Mouse (Mus musculus): ENCODE results near the gene Baiap2l1. TPM values are rescaled to one million over a fixed set of nuclear protein-coding genes. Genes with fewer than 3 reads are reported as not detected.

The Baiap2l1 gene
- polyA plus RNA-seq, 1 experiment from 2014 or later = 1.3 TPM

DNA sequence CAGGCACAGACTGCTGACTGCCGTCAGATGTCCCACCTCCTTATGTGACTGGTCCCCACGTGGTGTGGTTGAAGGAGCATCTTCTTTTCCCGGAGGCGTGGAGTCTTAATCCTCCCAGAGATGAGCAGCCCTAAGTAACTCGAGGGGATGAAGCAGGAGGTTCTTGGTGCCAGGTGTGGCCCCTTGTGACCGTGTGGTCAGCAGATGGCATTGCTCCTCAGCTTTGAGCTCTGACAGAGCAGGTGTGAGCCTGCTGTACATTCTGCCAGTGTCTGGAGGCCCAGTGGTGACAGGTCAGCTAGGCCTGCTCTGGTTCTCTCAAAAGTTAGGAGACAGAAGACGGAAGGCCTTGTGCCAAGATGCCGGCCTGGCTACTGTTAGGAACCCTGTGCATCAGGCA, 97.4 kb downstream of the Baiap2l1 start:
- H3K9ac ChIP-seq = no peak overlapping the region
- no peak for ATAC-seq (replicated peaks)
- H3K9me3 ChIP-seq = no peaks in the 10 kb centered on the region
- 79% methylated on average over 8 of the region's 8 CpGs for WGBS
- no peak overlapping the region for H3K27ac ChIP-seq
- H3K27me3 ChIP-seq (replicated peaks) = no peaks in the 10 kb centered on the region
- H3K36me3 ChIP-seq (replicated peaks) = peaks cover 9% of the 10 kb centered on the region; the same call in 1 of the 2 replicates
- H3K4me1 ChIP-seq = peaks cover 37% of the 10 kb centered on the region
- H3K4me2 ChIP-seq = no peak overlapping the region
- no peak overlapping the region for H3K4me3 ChIP-seq

DNA sequence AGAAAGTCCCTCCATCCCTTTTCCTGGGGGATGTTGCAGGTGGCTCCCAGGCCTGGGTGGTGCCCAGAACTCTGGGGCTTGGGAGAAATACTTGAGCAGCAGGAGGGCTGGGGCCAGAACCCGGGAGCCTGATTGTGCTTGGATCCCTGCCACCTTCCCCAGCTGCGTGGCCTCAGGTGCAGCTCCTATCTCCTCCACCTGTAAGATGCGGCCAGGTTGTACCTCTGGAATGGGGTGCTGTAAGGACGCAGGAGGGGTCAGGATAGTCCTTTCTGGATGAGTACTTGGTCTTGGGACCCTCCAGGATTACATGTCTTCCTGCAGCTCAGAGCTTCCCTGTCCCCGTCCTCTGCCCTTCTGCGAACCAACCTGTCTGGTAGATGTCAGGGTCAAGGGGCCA, 98.7 kb downstream of the Baiap2l1 start:
- Histone ChIP-seq H3K4me3 (no peak overlapping the region), H3K9ac (no peak overlapping the region), H3K4me1 (peaks cover 44% of the 10 kb centered on the region), H3K27ac (no peak overlapping the region), H3K9me3 (no peaks in the 10 kb centered on the region), H3K4me2 (peak overlapping the region; percentile 80; the same call in 1 of the 2 replicates), H3K27me3 (replicated peaks) (no peaks in the 10 kb centered on the region), H3K36me3 (replicated peaks) (no peaks in the 10 kb centered on the region)
- 71% methylated on average over 6 of the region's 6 CpGs for WGBS
- no peak for ATAC-seq (replicated peaks)

DNA sequence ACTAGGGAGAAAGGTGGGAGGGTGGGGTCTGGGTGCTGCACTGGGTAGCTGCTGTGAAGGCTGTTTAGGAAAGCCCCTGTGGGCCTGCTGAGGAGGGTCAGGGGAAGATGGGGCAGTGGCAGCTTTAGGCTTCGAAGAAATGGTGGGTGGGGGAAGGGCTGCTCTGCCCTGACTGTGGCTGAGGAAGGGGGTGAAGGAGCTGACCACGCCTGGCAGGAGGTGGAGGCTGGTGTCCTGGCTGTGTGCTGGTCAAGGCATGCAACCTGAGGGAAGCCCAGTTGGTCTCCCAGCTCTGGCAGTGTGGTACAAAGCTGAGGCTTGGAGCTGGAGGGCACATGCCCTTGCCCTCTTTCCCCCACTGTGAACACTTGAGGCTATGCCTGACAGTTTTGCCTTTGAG, 99.2 kb downstream of the Baiap2l1 start:
- H3K27ac ChIP-seq = no peak overlapping the region
- peak overlapping the region; percentile 80 for H3K4me2 ChIP-seq
- no peaks in the 10 kb centered on the region for H3K9me3 ChIP-seq
- H3K4me3 ChIP-seq = peak overlapping the region; percentile 89; the same call in 1 of the 2 replicates
- ATAC-seq (replicated peaks) = no peak
- peak overlapping the region; percentile 91; the same call in 1 of the 2 replicates for H3K9ac ChIP-seq
- no peaks in the 10 kb centered on the region for H3K36me3 ChIP-seq (replicated peaks)
- no peaks in the 10 kb centered on the region for H3K27me3 ChIP-seq (replicated peaks)
- H3K4me1 ChIP-seq = peaks cover 44% of the 10 kb centered on the region
- 12% methylated on average over 2 of the region's 2 CpGs for WGBS

DNA sequence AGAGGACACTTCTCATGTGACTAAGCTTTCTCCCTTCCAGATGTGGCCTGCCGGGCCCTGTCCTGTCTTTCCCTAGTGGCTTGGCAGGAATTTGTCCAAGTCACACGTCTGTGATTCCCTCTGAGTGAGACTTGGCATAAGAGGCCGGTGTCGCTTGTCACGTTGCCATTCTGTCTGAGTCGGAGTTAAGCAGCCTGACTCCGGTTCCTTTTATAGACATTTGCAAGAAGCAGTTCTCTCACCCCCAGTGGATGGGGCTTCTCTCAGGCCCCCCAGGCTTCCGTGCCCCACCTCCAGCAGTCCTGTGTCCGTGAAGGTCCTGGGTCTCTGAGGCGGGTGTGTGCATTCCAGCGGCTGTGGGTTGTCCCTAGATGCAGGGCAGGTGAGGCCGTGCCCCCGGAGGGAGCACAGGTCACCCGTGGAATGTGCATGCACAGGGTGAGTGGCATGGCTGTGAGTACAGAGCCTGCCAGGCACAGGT, 99.7 kb downstream of the Baiap2l1 start:
- Histone ChIP-seq H3K36me3 (replicated peaks) (no peaks in the 10 kb centered on the region), H3K9ac (peak overlapping the region; percentile 91), H3K4me3 (peak overlapping the region; percentile 89), H3K27me3 (replicated peaks) (no peaks in the 10 kb centered on the region), H3K27ac (no peak overlapping the region), H3K9me3 (no peaks in the 10 kb centered on the region), H3K4me1 (peaks cover 44% of the 10 kb centered on the region), H3K4me2 (peak overlapping the region; percentile 80)
- 34% methylated on average over 14 of the region's 14 CpGs for WGBS
- no peak for ATAC-seq (replicated peaks)

DNA sequence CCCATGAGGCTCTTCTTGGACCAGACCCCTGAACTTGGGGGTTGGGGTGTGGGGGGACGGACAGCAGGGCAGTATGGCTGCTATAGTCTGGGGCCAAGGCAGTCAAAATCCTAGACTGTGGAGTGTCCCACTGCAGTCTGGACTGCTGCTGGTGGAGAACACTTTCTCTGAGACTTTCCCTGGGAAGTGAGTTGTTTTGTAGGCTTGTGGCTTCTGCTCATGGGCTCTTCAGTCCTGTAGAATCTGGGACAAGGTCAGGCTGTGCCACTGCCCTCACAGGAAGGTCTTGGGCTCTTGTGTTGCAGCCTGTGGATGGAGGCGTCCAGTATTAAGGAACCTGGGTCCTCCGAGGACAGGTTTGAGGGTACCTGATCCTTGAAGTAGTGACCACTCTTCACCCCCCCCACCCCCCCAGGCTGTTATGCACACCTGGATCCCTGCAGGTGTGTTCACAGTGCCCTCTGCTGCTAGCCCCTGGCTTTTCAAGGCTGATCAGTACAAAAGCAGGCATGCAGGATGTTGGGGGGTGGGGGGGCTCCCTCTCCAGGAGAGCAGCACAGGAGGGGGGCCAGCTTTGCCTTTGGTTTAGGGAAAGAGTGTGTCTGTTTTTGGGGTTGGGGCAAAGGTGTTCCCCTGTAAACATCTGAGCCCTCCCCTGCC, 100.3 kb downstream of the Baiap2l1 start:
- 60% methylated on average over 3 of the region's 3 CpGs for WGBS
- no peaks in the 10 kb centered on the region for H3K27me3 ChIP-seq (replicated peaks)
- H3K9me3 ChIP-seq = no peaks in the 10 kb centered on the region
- peaks cover 44% of the 10 kb centered on the region for H3K4me1 ChIP-seq
- peak overlapping the region; percentile 80 for H3K4me2 ChIP-seq
- peak overlapping the region; percentile 91; the same call in 1 of the 2 replicates for H3K9ac ChIP-seq
- no peak for ATAC-seq (replicated peaks)
- no peak overlapping the region for H3K27ac ChIP-seq
- no peaks in the 10 kb centered on the region for H3K36me3 ChIP-seq (replicated peaks)
- peak overlapping the region; percentile 89 for H3K4me3 ChIP-seq

DNA sequence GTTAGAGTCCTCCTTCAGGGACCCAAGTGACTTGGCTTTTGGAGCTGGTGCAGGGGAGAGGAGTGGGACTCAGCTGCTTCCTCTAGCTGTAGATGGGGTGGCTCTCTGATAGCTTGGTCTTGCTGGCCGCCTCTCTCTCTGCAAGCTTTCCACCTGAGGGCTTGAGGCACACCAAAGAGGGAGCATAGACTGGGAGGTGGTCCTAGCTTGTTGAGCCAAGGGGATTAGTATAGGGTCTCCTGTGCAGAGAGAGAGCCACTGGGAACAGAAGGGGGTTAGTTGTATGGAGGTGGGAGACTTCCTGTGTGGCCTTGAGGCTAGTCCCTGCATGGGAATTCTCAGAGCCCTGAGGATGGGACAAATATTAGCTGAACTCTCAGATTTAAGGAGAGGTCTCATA, 101.0 kb downstream of the Baiap2l1 start:
- peak overlapping the region; percentile 91 for H3K9ac ChIP-seq
- H3K36me3 ChIP-seq (replicated peaks) = no peaks in the 10 kb centered on the region
- peak overlapping the region; percentile 89 for H3K4me3 ChIP-seq
- H3K9me3 ChIP-seq = no peaks in the 10 kb centered on the region
- H3K4me1 ChIP-seq = peaks cover 44% of the 10 kb centered on the region
- H3K27ac ChIP-seq = peak overlapping the region; percentile 88; the same call in 1 of the 2 replicates
- 42% methylated on average over 1 of the region's 1 CpGs for WGBS
- ATAC-seq (replicated peaks) = no peak
- no peaks in the 10 kb centered on the region for H3K27me3 ChIP-seq (replicated peaks)
- H3K4me2 ChIP-seq = peak overlapping the region; percentile 80

DNA sequence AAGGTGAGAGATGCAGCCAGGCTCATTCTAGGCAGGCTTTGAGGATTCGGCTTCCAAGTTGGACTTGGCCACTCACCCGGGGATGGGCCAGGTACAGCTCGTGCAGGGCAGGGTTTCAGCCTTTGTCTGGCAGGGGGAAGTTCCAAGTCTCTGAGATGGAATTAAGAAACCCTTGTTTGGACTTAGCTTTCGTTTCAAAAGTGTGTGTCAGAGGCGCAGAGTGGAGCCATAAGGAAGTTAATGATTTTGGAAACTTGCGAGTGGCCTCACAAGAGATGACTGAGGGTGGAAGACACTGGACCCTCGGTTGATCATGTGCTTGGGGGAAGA, 101.4 kb downstream of the Baiap2l1 start:
- no peaks in the 10 kb centered on the region for H3K36me3 ChIP-seq (replicated peaks)
- peak overlapping the region; percentile 88 for H3K27ac ChIP-seq
- no peaks in the 10 kb centered on the region for H3K9me3 ChIP-seq
- H3K27me3 ChIP-seq (replicated peaks) = no peaks in the 10 kb centered on the region
- ATAC-seq (replicated peaks) = no peak
- peak overlapping the region; percentile 89 for H3K4me3 ChIP-seq
- peak overlapping the region; percentile 80 for H3K4me2 ChIP-seq
- 7% methylated on average over 7 of the region's 7 CpGs for whole genome bisulfite sequencing
- H3K9ac ChIP-seq = peak overlapping the region; percentile 91
- peaks cover 44% of the 10 kb centered on the region for H3K4me1 ChIP-seq

DNA sequence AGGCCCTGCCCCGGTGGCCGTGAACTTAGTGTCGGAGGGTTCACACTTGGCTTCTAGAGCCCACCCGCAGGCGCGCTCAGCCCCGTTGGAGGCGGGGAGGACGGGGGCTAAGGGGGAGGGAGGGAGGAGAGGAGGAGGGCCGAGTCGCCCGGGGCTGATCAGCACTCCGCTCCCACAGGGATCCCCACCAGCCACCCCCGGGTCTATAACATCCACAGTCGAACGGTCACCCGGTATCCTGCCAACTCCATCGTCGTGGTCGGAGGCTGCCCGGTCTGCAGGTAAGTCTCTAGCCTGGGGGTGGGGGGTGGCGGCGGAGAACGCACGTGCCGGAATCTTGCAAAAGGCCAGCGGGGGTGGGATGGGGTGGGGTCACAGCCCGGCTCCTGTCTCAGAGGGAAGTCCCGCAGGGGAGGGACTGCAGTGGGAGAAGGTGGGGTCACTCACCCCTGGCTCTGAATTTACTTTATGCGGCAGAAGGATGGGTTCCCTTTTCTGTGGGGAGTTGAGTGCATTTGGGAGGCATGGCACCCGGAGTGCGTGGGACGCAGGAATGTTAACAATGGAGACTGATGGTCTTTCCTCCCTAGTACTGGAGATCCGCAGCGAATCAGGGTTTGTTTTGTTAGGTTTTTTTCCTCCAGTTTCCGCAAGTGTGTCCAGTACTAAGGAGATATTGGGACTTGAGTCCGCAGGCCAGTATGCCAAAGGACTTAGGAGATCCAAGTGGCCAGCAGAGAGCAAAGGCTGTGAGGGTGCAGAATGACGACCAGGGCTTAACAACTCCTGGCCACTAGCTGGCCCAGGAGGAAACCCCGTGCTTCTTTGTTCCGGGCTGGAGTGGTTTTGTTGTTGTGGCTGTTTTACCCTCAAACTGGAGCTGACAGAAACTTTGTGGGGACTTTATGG, 102.0 kb downstream of the Baiap2l1 start:
- no peaks in the 10 kb centered on the region for H3K27me3 ChIP-seq (replicated peaks)
- peak overlapping the region; percentile 91 for H3K9ac ChIP-seq
- H3K9me3 ChIP-seq = no peaks in the 10 kb centered on the region
- peaks cover 44% of the 10 kb centered on the region for H3K4me1 ChIP-seq
- H3K4me2 ChIP-seq = peak overlapping the region; percentile 80
- ATAC-seq (replicated peaks) = peak; percentile 64
- H3K36me3 ChIP-seq (replicated peaks) = no peaks in the 10 kb centered on the region
- peak overlapping the region; percentile 88 for H3K27ac ChIP-seq
- 1% methylated on average over 40 of the region's 40 CpGs for WGBS
- peak overlapping the region; percentile 89 for H3K4me3 ChIP-seq

DNA sequence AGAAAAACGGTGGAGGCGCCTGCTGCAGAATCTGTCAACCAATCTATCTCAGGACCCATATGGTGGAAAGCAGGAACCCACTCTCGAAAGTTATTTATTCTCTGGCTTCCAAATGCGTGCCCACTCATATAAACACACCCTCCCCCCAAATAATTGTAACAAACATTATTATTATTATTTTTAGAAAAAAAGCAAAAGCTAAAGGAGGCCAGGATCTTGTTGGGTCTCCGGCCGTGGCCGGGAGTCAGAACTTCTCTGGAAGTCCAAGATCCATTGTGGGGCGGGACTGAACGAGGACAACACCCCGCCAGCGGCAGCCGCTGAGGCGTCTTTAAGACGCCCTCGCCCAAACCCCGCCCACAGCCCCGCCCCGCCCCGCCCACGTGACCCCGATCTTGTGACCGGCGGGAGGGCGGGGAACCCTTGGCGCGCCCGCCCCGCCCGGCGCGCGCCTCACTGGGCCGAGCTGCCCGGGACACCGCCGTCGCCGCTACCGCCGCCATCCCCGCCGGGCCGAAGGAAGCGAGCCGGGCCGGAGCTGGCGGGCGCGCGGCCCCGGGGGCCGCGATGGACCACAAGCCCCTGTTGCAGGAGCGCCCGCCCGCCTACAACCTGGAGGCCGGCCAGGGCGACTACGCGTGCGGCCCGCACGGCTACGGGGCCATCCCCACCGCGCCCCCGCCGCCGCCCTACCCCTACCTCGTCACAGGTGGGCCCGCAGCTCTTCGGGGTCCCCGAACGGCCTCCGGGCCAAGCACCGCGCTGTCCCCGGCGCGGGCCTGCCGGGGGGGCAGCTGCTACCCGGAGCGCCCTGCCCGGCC, 102.9 kb downstream of the Baiap2l1 start:
- H3K4me1 ChIP-seq = peaks cover 44% of the 10 kb centered on the region
- peak overlapping the region; percentile 89 for H3K4me3 ChIP-seq
- H3K9ac ChIP-seq = peak overlapping the region; percentile 91
- 1% methylated on average over 66 of the region's 84 CpGs for WGBS
- no peaks in the 10 kb centered on the region for H3K36me3 ChIP-seq (replicated peaks)
- peak; percentile 76 for ATAC-seq (replicated peaks)
- no peaks in the 10 kb centered on the region for H3K9me3 ChIP-seq
- H3K27ac ChIP-seq = peak overlapping the region; percentile 88
- H3K27me3 ChIP-seq (replicated peaks) = no peaks in the 10 kb centered on the region
- H3K4me2 ChIP-seq = peak overlapping the region; percentile 80

DNA sequence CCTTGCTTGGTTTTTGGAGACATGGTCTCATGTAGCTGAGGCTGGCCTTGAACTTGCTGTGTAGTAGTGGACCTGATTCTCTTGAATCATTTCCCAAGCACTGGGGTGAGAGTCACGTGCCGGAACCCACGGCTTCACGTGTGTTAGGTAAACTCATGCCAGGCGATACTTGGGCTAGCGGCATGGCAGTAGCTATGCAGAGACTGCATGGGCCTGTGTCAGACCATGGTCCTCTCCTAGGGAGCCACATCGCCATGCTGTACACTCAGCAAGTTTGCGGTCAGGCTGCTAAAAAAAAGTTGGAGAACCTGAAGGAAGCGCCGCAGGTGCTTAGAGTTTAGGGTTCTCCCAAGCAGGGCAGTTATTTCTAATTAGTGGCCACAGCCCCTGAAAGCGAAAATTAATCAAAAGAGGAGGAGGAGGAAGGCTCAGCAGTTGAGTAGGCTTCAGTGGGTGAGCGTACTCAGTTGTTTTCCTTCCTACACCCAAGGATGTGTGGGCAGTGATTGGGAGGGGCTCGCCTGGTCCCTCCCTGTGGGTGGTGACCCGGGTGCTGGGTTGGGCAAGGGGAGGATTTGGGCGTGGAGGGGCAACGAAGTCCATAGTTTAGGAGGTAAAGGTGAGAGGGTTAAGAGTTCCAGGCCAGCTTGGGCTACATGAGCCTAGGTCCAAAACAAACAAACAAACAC, 103.6 kb downstream of the Baiap2l1 start:
- H3K27ac ChIP-seq = no peak overlapping the region
- 61% methylated on average over 16 of the region's 16 CpGs for WGBS
- peak overlapping the region; percentile 89 for H3K4me3 ChIP-seq
- H3K9ac ChIP-seq = peak overlapping the region; percentile 91; the same call in 1 of the 2 replicates
- H3K27me3 ChIP-seq (replicated peaks) = no peaks in the 10 kb centered on the region
- H3K4me2 ChIP-seq = peak overlapping the region; percentile 80
- H3K9me3 ChIP-seq = no peaks in the 10 kb centered on the region
- peak; percentile 5; the same call in 1 of the 2 replicates for ATAC-seq (replicated peaks)
- peaks cover 37% of the 10 kb centered on the region for H3K4me1 ChIP-seq
- no peaks in the 10 kb centered on the region for H3K36me3 ChIP-seq (replicated peaks)

DNA sequence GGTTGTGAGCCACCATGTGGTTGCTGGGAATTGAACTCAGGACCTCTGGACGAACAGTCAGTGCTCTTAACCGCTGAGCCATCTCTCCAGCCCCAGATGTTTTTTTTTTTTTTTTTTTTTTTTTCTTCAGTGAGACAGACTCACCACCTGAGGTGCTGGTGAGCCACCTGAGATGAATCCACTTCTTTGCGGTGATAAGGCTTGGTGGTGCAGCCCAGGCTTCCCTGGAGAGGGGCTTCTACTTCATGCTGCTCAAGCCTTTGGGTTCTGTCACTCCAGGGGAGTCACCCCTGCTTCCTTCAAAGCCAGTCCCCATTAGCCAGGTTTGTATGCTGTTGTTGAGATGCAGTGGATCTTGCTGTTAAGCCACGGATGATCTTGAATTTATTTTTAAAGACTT, 104.7 kb downstream of the Baiap2l1 start:
- WGBS = 77% methylated on average over 4 of the region's 4 CpGs
- no peak overlapping the region for H3K27ac ChIP-seq
- peaks cover 26% of the 10 kb centered on the region for H3K4me1 ChIP-seq
- H3K9me3 ChIP-seq = no peaks in the 10 kb centered on the region
- no peak overlapping the region for H3K9ac ChIP-seq
- ATAC-seq (replicated peaks) = no peak
- H3K36me3 ChIP-seq (replicated peaks) = no peaks in the 10 kb centered on the region
- H3K27me3 ChIP-seq (replicated peaks) = no peaks in the 10 kb centered on the region
- no peak overlapping the region for H3K4me2 ChIP-seq
- H3K4me3 ChIP-seq = no peak overlapping the region
